Mouse (Mus musculus): ENCODE measurements around the gene Vmn2r91. TPM values are rescaled to one million over a fixed set of nuclear protein-coding genes. Genes with fewer than 3 reads are reported as not detected.
"Not testable (repeated sequence)": the region's sequence is repeated elsewhere in the genome, so short reads cannot be mapped to it uniquely, and the experiment has no call there.

The Vmn2r91 gene
- polyA plus RNA-seq (2014; fragmentation: Nextera tagmentation; extraction: Ambion mirVana): not detected in 2 replicates

- H3K4me3 ChIP-seq (ENCODE audit: low read length); H3K9me3 ChIP-seq (ENCODE audit: control insufficient read depth, low read length); H3K9ac ChIP-seq (ENCODE audit: low read depth, low read length); H3K36me3 ChIP-seq (ENCODE audit: control insufficient read depth, insufficient read depth, low read length); H3K27ac ChIP-seq (ENCODE audit: low read depth, low read length); H3K4me2 ChIP-seq (replicated peaks; ENCODE audit: low read depth, low read length); H3K4me1 ChIP-seq (ENCODE audit: control insufficient read depth, insufficient read depth, low read length); ATAC-seq (ENCODE audit: low FRiP score, low TSS enrichment); H3K27me3 ChIP-seq (ENCODE audit: control insufficient read depth, insufficient read depth, low read length): not testable (repeated sequence)
Measured at GRCm38 (mm10) chr17:18084716-18085115, at the start of gene Vmn2r91. Gene Vmn2r91 (plus strand): TSS chr17:18085016.

- 51% methylated on average over 2 of the region's 2 CpGs for WGBS
- H3K36me3 ChIP-seq (ENCODE audit: control insufficient read depth, insufficient read depth, low read length): no peaks in the 10 kb centered on the region
- H3K27ac ChIP-seq (ENCODE audit: low read depth, low read length): no peak within 1 kb of the TSS
- no peaks in the 10 kb centered on the region for H3K9me3 ChIP-seq (ENCODE audit: control insufficient read depth, low read length)
- no peak within 1 kb of the TSS for H3K4me3 ChIP-seq (ENCODE audit: low read length)
- ATAC-seq (ENCODE audit: low FRiP score, low TSS enrichment): no peak
- no peaks in the 10 kb centered on the region for H3K27me3 ChIP-seq (ENCODE audit: control insufficient read depth, insufficient read depth, low read length)
- H3K4me1 ChIP-seq (ENCODE audit: control insufficient read depth, insufficient read depth, low read length): no peaks in the 10 kb centered on the region
- no peak within 1 kb of the TSS for H3K4me2 ChIP-seq (replicated peaks; ENCODE audit: low read depth, low read length)
- H3K9ac ChIP-seq (ENCODE audit: low read depth, low read length): no peak within 1 kb of the TSS
Measured at GRCm38 (mm10) chr17:18049124-18049523, 35.7 kb upstream of the Vmn2r91 start, which contains the start of gene Vmn2r124. Gene Vmn2r124 (plus strand): TSS chr17:18049424.

GRCm38 (mm10) chr17:18095626-18096025 lies 10.8 kb downstream of the Vmn2r91 start:
- H3K27me3 ChIP-seq (ENCODE audit: control insufficient read depth, insufficient read depth, low read length); H3K4me1 ChIP-seq (ENCODE audit: control insufficient read depth, insufficient read depth, low read length); H3K27ac ChIP-seq (ENCODE audit: low read depth, low read length); H3K9me3 ChIP-seq (ENCODE audit: control insufficient read depth, low read length); H3K4me2 ChIP-seq (replicated peaks; ENCODE audit: low read depth, low read length); H3K36me3 ChIP-seq (ENCODE audit: control insufficient read depth, insufficient read depth, low read length); H3K9ac ChIP-seq (ENCODE audit: low read depth, low read length); ATAC-seq (ENCODE audit: low FRiP score, low TSS enrichment); H3K4me3 ChIP-seq (ENCODE audit: low read length): not testable (repeated sequence)
- 69% methylated on average over 1 of the region's 1 CpGs for WGBS

- 89% methylated on average over 3 of the region's 3 CpGs for WGBS
- H3K4me2 ChIP-seq (replicated peaks; ENCODE audit: low read depth, low read length); ATAC-seq (ENCODE audit: low FRiP score, low TSS enrichment); H3K36me3 ChIP-seq (ENCODE audit: control insufficient read depth, insufficient read depth, low read length); H3K9ac ChIP-seq (ENCODE audit: low read depth, low read length); H3K4me1 ChIP-seq (ENCODE audit: control insufficient read depth, insufficient read depth, low read length); H3K27me3 ChIP-seq (ENCODE audit: control insufficient read depth, insufficient read depth, low read length); H3K27ac ChIP-seq (ENCODE audit: low read depth, low read length); H3K4me3 ChIP-seq (ENCODE audit: low read length); H3K9me3 ChIP-seq (ENCODE audit: control insufficient read depth, low read length): not testable (repeated sequence)
Measured at GRCm38 (mm10) chr17:18102265-18102664, 17.4 kb downstream of the Vmn2r91 start.

- WGBS: 65% methylated on average over 1 of the region's 1 CpGs
Measured at GRCm38 (mm10) chr17:18151587-18151986, 66.8 kb downstream of the Vmn2r91 start, which contains the start of gene Vmn2r92. Gene Vmn2r92 (plus strand): TSS chr17:18151887.

GRCm38 (mm10) chr17:18161194-18161593 lies 76.4 kb downstream of the Vmn2r91 start:
- not testable (repeated sequence) for H3K9ac ChIP-seq (ENCODE audit: low read depth, low read length); H3K4me1 ChIP-seq (ENCODE audit: control insufficient read depth, insufficient read depth, low read length); H3K4me2 ChIP-seq (replicated peaks; ENCODE audit: low read depth, low read length); H3K27ac ChIP-seq (ENCODE audit: low read depth, low read length); H3K4me3 ChIP-seq (ENCODE audit: low read length); H3K36me3 ChIP-seq (ENCODE audit: control insufficient read depth, insufficient read depth, low read length); H3K9me3 ChIP-seq (ENCODE audit: control insufficient read depth, low read length); ATAC-seq (ENCODE audit: low FRiP score, low TSS enrichment); H3K27me3 ChIP-seq (ENCODE audit: control insufficient read depth, insufficient read depth, low read length)
- 76% methylated on average over 2 of the region's 2 CpGs for WGBS

More at GRCm38 (mm10) chr17:18151587-18151986, 66.8 kb downstream of the Vmn2r91 start, which contains the start of gene Vmn2r92:
- not testable (repeated sequence) for H3K9ac ChIP-seq (ENCODE audit: low read depth, low read length); H3K4me1 ChIP-seq (ENCODE audit: control insufficient read depth, insufficient read depth, low read length); H3K4me3 ChIP-seq (ENCODE audit: low read length); H3K36me3 ChIP-seq (ENCODE audit: control insufficient read depth, insufficient read depth, low read length); H3K27ac ChIP-seq (ENCODE audit: low read depth, low read length); H3K4me2 ChIP-seq (replicated peaks; ENCODE audit: low read depth, low read length); ATAC-seq (ENCODE audit: low FRiP score, low TSS enrichment); H3K9me3 ChIP-seq (ENCODE audit: control insufficient read depth, low read length); H3K27me3 ChIP-seq (ENCODE audit: control insufficient read depth, insufficient read depth, low read length)

Other genes starting within 250 kb of the Vmn2r91 start
- gene Has1, start 229.8 kb upstream of the Vmn2r91 start, polyA plus RNA-seq (2014; fragmentation: Nextera tagmentation; extraction: Ambion mirVana): 1.1 and 1.6 TPM in 2 replicates
- 0.16 TPM in 1 of 2 replicates, not detected in the other for gene Fpr1, start 201.1 kb upstream of the Vmn2r91 start, polyA plus RNA-seq (2014; fragmentation: Nextera tagmentation; extraction: Ambion mirVana)
- 0.23 and 0.34 TPM in 2 replicates for gene Fpr2, start 197.2 kb upstream of the Vmn2r91 start, polyA plus RNA-seq (2014; fragmentation: Nextera tagmentation; extraction: Ambion mirVana)
- not detected in 2 replicates for gene Fpr3, start 197.2 kb upstream of the Vmn2r91 start, polyA plus RNA-seq (2014; fragmentation: Nextera tagmentation; extraction: Ambion mirVana)
- gene Fpr-rs4, start 63.3 kb upstream of the Vmn2r91 start, polyA plus RNA-seq (2014; fragmentation: Nextera tagmentation; extraction: Ambion mirVana): not detected in 2 replicates
- gene Vmn2r124, start 35.6 kb upstream of the Vmn2r91 start, polyA plus RNA-seq (2014; fragmentation: Nextera tagmentation; extraction: Ambion mirVana): not detected in 2 replicates
- gene Vmn2r92, start 66.9 kb downstream of the Vmn2r91 start, polyA plus RNA-seq (2014; fragmentation: Nextera tagmentation; extraction: Ambion mirVana): not detected in 2 replicates
- gene Vmn2r94, start 192.7 kb downstream of the Vmn2r91 start, polyA plus RNA-seq (2014; fragmentation: Nextera tagmentation; extraction: Ambion mirVana): not detected in 2 replicates
- not detected in 2 replicates for gene Vmn2r93, start 213.1 kb downstream of the Vmn2r91 start, polyA plus RNA-seq (2014; fragmentation: Nextera tagmentation; extraction: Ambion mirVana)